Mouse (Mus musculus) ES-E14 (cell line): ENCODE measurements around the gene Cfap74.

ENCODE experiments used
- MAFK ChIP-seq: IDR thresholded peaks from 2 replicates; pipeline ENCODE4 v1.6.1; 2014; ENCODE audit warnings: mild to moderate bottlenecking, low read depth, low read length, inconsistent platforms; ENCODE audit not compliant: insufficient read depth
- ZC3H11A ChIP-seq: IDR thresholded peaks from 2 replicates; pipeline ENCODE4 v1.6.1; 2012; ENCODE audit warnings: low read depth, mild to moderate bottlenecking, inconsistent platforms, low read length, borderline replicate concordance
- ZNF384 ChIP-seq: IDR thresholded peaks from 2 replicates; pipeline ENCODE4 v1.6.1; 2012; ENCODE audit warnings: low read depth, low read length, inconsistent platforms

DNA sequence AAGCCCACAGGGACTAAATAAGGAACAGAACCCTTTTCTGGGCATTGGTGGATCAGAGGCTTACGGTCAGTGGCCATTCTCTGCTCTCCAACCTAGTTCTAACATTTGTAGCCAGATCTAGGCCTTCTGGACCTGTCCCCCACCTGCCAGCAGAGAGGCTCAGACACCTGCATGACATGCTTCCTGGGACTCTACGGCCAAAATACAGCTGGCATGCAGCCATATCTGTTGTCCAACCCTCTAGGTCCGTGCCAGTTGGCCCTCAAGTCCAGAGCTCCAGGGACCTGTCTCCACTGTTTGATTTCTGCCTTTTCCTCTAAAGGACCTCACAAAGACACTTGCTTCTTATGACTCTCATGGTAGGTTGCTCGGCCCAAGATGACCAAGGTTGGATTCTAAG, 12.2 kb upstream of the Cfap74 start:
- TF ChIP-seq ZC3H11A (no peak), MAFK (no peak), ZNF384 (no peak)
